Mouse (Mus musculus): ENCODE measurements around the gene Sstr2. TPM values are rescaled to one million over a fixed set of nuclear protein-coding genes. Genes with fewer than 3 reads are reported as not detected.

Sstr2 gene
- not detected in 2 replicates for polyA plus RNA-seq (2012; rRNA removed; ENCODE audit: low replicate concordance)

DNA sequence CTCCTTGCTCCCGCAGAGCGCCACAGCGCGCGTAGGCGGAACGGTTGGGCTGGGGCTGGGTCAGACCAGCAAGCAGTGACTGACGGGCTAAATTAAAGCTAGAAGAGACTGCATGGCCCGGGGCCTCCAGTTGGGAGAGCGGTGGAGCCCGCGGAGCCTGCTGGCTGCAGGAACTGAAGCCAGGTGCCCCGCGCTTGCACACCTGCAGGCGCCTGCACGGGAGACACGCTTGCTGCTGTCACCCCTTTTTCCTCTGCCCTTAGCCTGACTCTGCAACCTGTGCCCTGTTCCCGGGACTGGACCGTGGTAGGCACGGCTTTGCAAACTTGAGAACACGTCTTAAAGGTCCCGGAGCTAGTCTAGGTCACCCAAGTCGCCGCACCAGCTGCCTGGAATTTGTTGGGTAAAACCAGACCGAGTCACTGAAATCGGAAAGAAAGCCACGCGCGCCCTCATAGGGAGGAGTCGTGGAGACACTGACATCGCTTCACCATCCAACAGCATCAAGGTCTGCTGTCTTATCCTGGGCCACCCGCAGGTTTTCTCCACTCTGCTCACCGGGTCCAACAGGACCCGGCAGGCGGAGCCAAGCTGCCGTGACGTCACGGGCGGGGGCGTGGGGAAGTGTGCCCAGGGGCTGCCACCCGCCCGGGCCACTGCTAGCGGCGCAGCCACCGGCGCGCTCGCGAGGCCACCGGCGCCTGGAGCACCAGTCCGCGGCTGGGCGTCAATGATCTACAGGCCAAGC is at the start of gene Sstr2:
Gene Sstr2 (plus strand): TSS at position 671 of the 748 bp plus-strand sequence.

DNA sequence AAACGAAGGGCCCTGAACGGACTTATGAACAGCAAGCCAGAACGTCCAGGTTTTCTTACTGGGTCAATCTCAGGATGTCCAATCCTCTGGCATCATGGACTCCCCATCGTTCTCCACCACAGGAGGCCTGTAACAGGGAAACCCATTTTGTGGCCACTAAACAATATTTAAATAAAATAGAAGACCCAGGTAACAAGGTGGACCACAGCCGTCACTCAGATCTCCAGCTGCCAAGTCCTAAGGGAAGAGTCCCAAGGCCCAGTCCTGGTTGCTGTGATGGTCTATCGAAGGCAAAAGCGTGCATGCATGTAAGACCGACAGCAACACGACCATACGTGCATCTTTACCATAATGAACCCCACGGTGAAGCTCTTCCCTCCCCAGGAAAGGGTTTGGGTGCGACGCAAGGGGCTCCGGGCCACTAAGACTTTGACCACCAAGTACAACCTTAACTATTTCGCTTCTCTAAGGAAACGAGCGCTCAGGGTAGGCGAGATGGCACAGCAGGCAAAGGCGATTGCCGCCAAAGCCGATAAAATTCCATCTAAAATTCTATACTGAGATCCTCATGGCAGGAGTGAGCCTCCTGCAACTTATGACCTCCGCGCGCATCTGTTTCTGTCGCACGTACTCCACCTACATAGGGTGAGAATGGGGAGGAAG is 29.7 kb downstream of the Sstr2 start, which contains the start of gene Cog1:
Gene Cog1 (plus strand): TSS at position 480 of the 663 bp plus-strand sequence.

DNA sequence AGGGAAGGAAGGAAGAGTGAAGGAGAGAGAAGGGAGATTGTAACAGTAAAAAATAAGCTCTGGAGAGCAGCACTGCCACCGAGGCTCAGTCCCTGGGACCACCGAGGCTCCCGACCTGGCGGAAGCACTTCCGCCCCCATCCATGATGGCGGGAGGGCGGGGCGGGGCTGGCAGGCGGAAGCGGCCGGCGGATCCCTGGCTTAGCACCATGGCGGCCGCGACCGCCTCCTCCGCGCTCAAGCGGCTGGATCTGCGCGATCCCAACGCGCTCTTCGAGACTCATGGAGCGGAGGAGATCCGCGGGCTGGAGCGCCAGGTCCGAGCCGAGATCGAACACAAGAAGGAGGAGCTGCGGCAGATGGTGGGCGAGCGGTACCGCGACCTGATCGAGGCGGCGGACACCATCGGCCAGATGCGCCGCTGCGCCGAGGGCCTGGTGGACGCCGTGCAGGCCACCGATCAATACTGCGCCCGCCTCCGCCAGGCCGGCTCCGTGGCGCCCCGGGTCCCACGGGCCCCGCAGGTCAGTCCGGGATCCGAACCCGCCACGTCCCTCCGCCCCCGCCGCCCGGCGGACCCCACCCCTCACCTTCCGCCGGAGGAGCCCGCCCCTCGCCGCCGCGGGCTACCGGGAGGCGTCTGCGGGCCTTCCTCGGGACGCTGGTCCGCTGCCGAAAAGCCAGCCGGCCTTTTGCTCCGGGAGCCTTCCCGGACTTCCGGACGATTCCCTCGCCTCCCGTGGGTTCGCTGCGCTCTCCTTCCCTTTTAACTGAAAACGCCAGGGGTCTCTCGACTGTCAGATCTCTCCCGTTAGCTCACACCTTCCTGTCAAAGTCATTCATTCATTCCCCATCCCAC is 30.4 kb downstream of the Sstr2 start, which contains the start of gene Slc39a11:
Gene Slc39a11 (minus strand): TSS at position 727 of the 858 bp plus-strand sequence.

Other genes with a start within 250 kb of the Sstr2 start
- gene Cog1, start 29.8 kb downstream of the Sstr2 start, polyA plus RNA-seq (2012; rRNA removed; ENCODE audit: low replicate concordance), result 45.8 and 51.9 TPM in 2 replicates
- gene Slc39a11, start 30.7 kb downstream of the Sstr2 start, polyA plus RNA-seq (2012; rRNA removed; ENCODE audit: low replicate concordance), result 20.3 and 25.4 TPM in 2 replicates
- gene Fam104a, start 64.8 kb downstream of the Sstr2 start, polyA plus RNA-seq (2012; rRNA removed; ENCODE audit: low replicate concordance), result 20.3 and 37.8 TPM in 2 replicates
- gene D11Wsu47e, start 65.1 kb downstream of the Sstr2 start, polyA plus RNA-seq (2012; rRNA removed; ENCODE audit: low replicate concordance), result 6.4 and 8.3 TPM in 2 replicates
- gene Cpsf4l, start 90.7 kb downstream of the Sstr2 start, polyA plus RNA-seq (2012; rRNA removed; ENCODE audit: low replicate concordance), result 1.5 and 2.7 TPM in 2 replicates
- 41.9 and 69.2 TPM in 2 replicates for gene Cdc42ep4, start 132.5 kb downstream of the Sstr2 start, polyA plus RNA-seq (2012; rRNA removed; ENCODE audit: low replicate concordance)

All from mammary gland, adult 2 months (tissue).